Mouse (Mus musculus): ENCODE data around the gene Gm20503. TPM values are rescaled to one million over a fixed set of nuclear protein-coding genes. Genes with fewer than 3 reads are reported as not detected.

Gm20503 gene
- total RNA-seq (2021), result 1 to 10 TPM; 4.8 to 7.4 TPM

DNA sequence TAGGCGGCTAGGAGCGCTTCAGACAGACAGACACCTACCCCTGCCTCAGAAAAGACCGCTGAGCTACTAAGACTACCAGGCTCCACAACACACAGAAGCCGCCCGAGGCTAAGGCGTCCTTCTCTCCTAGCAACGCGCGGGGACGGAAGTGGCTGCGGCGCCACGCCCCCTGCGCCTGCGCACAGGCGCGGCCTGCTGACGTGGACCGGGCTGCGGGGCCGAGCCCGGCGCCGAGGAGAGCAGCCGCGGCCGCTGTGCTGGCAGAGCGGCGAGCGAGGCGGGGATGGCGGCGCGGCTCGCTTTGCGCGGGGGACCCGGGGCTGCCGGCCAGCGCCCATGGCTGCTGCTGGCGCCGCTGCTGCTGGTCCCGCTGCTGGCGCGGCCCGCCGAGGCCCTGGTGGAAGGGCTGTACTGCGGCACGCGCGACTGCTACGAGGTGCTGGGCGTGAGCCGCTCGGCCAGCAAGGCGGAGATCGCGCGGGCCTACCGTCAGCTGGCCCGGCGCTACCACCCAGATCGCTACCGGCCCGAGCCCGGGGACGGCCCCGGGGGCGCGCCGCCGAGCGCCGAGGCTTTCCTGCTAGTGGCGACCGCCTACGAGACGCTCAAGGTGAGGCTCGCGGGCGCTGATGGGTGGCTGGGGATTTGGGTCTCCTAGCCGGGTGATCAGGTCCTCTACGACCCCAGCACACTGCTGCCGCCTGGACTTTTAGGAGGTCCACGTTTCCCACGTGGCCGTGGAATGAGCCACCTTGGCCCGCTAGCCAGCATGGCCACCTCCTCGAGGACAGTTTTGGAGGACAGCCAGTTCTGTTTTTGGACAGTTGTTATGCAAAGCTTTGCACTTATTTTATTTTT lies at the start of gene Gm20503:
TSS of gene Gm20503 (plus strand) at position 263 of the 858 bp plus-strand sequence.
- intact Hi-C loops (cut with DNase I), result no loop called here
- DNase-seq (ENCODE audit: low spot score), result peak; percentile 87

DNA sequence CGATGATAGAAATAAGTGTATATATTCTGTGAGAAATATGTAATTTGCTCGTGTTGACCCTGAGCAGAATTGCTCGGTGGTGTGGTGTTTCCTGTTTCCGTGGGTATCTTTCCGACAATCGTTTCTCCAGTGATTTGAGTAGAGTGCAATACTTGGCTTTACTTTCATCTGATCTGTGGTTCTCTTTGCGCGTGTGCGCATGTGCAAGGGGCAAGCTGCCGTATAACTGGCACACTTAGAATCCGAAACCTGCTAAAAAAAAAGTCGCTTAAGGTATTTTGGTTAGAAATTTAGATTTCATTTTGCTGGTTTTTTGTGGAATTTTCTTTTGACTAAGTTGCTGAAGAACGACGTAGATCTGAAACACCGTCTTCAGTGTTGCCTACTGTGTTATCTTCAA lies 41.3 kb upstream of the Gm20503 start:
- no peak for DNase-seq (ENCODE audit: low spot score)
- intact Hi-C loops (cut with DNase I), result no loop called here

DNA sequence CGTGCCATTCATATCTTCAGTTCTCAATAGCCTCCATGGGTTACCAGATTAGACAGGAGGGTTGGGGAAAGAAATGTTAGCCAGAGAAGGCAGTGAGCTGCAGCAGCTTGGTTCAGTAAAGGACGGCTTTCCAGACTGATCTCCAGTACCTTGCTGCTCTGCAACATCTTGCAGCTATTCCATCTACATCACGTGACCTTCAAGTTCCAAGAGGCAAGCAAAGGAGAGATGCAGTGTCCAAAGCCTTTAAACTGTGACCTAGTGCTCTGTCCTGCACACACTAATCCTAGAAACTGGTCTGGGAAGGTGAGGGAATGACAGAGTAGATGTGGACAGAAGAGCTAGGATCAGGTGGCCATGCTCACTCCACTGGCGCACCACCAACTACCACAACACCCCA lies 39.7 kb upstream of the Gm20503 start:
- intact Hi-C loops (cut with DNase I), result no loop called here
- no peak for DNase-seq (ENCODE audit: low spot score)

DNA sequence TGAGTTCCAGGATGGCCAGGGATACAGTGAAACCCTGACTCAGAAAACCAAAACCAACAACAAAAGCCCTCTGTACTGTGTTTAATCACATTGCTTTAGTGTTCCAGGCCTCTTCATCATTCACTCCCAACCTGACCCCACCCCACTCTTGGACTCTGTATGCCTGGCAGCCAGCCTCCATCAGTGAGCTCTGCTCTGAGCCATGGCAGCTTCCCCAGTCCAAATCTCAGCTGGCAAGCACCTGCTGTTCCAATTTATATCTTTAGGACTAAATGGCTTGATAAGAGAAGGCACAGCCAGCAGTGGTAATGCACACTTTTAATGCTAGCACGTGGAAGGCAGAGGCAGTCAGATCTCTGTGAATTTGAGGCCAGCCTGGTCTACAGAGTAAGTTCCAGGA lies 37.9 kb upstream of the Gm20503 start:
- no peak for DNase-seq (ENCODE audit: low spot score)
- intact Hi-C loops (cut with DNase I), result no loop called here

DNA sequence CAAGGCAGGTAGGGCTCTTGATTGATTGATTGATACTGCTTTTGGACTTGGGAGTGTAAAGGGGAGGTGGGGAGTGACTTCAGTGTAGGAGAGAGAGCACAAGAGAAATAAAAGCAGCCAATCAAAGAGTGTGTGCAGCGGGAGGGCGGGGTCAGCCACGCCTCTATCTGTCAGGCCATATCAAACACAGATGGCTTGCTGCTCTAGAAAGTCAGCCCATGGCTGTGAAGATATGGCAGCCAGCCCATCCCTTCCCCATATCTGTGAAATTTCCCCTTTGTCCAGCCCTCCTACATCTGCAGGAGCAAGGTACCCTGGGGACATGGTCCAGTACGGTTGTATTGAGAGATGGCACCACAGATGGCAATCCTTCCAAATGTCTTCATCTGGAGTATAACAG lies 32.3 kb upstream of the Gm20503 start:
- intact Hi-C loops (cut with DNase I), result no loop called here
- no peak for DNase-seq (ENCODE audit: low spot score)

DNA sequence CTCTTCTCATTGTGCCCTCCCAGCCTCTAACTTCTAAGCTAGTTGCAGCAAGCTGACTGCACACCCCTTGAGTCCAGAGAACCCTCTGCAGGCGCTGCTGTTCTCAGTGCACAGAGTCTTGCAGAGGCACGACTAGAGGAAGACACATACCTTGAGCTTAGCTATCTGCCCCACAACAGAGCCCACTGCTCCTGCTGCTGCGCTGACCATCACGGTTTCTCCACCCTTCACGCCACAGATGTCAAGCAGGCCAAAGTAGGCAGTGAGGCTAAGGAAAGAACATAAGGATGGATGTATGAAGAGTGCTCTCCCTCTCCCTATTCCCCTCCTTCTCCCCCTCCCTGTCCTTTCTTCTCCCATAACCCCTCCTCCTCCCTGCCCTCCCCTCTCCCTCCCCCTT lies 27.3 kb upstream of the Gm20503 start:
- intact Hi-C loops (cut with DNase I), result no loop called here
- no peak for DNase-seq (ENCODE audit: low spot score)

DNA sequence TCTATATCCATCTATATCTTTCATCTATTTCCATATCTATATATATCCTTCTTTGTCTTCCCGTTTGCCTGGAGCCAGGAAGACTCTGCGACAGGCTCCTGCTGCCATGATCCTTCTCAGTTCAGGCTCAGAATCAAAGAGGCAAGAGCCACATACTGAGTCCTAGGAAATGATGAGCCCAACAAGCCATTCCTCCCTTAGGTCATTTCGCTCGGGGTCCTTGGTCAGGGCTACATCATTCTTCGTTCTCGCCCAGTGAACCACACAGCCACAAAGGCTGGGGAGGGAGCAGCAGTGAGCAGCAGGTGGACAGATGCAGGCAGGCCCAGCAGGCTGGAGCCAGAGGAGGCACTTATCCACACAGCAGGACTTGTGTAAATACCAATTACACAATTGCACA lies 21.6 kb upstream of the Gm20503 start:
- intact Hi-C loops (cut with DNase I), result no loop called here
- DNase-seq (ENCODE audit: low spot score), result no peak

DNA sequence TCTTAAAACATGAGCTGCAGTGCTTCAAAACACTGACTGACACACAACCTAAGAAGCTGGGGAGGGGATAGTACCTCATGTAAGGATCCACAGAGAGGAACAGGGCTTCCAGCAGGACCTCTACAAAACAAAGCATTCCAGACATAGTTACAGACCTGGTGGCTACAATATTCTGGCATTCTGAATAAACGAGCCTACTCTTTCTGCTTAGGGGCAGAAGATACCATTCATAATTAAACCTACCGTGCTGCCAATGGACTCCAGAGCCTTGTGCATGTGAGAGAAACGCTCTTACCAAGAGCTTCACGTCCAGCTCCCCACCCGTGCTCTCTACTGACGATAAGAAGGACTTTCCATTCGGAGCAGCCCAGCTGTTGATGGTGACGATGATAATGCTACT lies 20.2 kb upstream of the Gm20503 start:
- intact Hi-C loops (cut with DNase I), result no loop called here
- DNase-seq (ENCODE audit: low spot score), result no peak

DNA sequence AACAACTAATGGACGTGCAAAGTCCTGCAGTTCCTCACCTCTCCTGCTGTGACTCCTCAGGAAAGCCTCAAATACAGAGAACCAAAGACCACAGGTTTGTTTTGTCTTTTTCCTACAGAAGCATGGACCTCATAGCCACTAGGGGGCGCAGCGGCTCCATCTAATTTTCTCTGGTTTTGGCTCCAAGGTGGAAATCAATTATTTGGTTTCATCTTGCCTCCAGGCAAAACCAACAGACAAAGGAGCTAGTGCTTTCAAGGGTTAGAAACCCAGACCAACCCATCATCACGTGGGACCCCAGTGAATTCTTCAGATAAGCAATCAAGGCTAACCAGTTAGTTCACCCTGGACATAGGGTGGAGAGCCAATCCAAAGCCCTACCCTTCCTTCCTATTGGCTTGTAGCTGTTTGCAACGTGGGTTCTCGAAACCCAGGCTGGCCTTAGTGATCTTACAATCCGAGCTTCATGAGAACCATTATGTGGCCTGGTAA lies 17.8 kb upstream of the Gm20503 start:
- intact Hi-C loops (cut with DNase I), result loop anchor here (1.0 to 5.0 kb wide), 2 partner anchors 14 to 352 kb away; no protein-coding TSS in a partner anchor
- peak; percentile 32 for DNase-seq (ENCODE audit: low spot score)

DNA sequence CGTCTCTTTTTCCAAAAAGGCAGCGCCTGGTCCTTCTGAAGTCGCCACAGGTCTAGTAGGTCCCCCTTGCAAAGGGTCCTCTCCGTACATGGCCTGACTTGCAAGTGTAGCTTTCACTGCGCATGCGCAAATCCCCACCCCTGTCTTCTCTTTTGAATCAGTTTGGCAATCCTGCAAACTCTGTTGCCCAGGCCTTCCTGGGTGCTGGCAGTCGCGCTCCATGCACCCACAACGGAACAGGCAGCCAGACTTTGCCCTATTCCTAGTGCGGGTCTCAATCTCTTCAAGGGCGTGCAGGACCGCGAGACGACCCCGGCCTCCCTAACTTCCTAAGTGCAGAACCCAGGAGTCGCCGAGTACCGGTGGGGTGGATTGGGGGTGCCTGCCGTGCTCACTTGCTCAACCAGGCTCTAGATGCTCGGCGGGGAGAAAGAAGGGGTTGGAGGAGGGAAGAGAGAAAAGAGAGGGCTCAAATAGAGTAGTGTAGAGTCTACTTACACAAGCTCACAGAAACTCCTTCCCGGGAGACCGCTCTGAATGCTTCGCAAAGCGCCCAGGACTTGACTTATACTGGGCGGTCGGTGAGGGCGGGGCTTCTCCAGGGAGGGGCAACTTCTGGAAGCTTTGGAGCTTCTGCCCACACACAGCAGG lies 16.3 kb upstream of the Gm20503 start, which contains the start of gene Ptgr1:
TSS of gene Ptgr1 (minus strand) at position 580 of the 651 bp plus-strand sequence.
- peak; percentile 53 for DNase-seq (ENCODE audit: low spot score)
- intact Hi-C loops (cut with DNase I), result loop anchor here (5.0 kb wide), 1 partner anchor 351 kb away; no protein-coding TSS in a partner anchor

DNA sequence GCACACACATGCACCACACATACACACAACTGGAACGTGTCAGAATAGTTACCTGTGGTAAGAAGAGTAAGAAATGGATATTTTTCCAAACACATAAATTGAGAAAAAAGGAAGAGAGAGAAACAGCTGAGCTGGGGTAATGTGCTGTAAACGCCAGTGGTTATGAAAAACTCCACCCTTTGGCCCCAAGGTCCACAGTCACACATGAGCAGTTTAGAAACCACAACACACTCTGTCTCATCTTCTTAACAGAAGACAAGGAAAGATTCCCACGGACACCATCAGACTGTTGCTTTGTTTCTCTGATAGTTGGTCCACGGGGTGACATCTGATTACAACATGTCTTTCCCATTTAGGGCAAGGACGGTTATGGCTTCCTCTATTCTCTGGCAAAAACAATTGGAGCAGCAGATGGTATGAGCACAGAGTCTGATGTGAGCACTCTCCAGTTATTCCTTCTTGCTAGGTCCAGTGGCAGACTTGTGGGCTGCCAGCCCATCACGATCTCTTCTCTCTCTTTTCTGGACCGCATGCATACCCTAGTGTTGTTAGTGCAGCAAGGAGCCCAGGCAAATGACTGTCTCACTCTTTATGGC lies 13.6 kb upstream of the Gm20503 start:
- DNase-seq (ENCODE audit: low spot score), result no peak
- intact Hi-C loops (cut with DNase I), result loop anchor here (5.0 kb wide), 1 partner anchor 348 kb away; no protein-coding TSS in a partner anchor

DNA sequence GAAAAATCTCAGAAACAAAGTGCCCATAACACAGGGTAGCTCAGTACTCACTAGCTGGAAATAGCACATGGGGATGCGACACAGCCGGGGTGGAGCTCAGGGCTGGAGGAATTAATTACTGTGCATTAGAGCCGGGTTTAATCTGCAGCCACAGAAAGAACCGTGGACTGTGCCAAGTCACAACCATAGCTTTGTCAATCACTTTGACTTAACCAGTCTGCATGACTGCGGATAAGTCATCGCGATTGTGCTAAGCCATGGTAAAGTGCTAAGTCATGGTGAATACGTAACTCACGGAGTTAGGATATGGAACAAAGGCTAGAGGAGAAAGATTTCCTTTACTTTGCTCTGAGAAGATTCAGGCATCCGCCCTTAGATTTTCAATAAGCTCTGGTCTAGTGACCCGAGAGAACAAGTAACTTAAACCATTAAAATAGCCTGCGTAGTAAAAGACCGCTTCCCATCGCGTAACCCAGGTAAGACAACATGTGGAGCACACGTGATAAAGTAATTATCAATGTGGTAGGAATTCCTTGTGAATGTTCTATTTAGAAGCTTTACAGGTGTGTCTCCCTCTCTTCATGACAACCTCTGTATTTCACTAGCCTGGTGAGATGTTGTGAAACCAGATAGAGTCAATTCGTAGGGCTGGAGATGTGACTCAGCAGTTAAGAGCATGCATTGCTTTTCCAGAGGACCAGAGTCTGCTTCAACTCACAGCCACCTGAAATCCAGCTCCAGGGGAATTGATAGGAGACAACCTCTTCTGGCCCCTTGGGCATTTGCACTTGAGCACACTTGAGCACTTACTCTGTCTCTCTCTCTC lies 12.2 kb upstream of the Gm20503 start:
- DNase-seq (ENCODE audit: low spot score), result no peak
- intact Hi-C loops (cut with DNase I), result loop anchor here (10.0 kb wide), 1 partner anchor 726 kb away; no protein-coding TSS in a partner anchor

DNA sequence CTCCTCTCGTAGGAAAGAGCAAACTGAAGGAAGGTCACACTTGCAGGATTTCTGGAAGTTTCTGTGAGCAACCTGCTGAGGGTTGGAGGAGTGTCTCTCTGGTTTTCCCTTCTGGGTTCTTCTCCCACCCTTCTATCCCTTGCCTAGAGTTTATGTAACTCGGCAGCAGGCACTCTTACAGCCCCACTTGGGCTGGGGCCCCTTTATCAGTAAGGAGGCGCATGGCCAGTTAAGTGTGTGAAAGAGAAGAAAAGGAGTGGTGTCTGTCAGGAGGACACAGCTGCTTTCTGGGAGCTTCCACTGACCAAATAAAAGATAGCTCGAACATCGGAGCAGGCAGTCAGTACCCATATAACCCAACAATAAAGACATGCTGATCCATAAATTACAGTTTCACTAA lies 10.8 kb upstream of the Gm20503 start:
- intact Hi-C loops (cut with DNase I), result loop anchor here (10.0 kb wide), 1 partner anchor 727 kb away; no protein-coding TSS in a partner anchor
- no peak for DNase-seq (ENCODE audit: low spot score)

DNA sequence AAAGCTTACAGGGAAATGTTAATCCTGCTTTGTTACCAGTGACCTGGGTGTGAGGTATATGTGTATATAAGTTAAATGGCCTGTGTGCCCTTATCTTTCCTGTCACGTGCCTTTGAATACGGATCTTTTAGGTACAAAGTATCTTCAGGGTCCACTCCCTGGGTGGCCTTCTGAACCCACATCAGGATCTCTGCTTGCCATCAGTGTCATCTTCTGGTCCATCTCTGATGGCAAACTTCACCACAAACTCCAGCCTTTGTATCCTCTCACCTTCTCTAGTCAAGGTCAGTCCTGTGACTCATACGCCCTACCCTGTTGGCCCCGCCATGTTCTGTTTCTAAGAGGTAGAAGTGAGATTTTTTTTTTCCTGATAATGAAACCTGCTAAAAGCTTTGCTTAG lies 8.2 kb upstream of the Gm20503 start, which contains the start of gene Dnajc25:
TSS of gene Dnajc25 (plus strand) at position 301 of the 400 bp plus-strand sequence.
- DNase-seq (ENCODE audit: low spot score), result no peak
- intact Hi-C loops (cut with DNase I), result loop anchor here (10.0 kb wide), 1 partner anchor 730 kb away; no protein-coding TSS in a partner anchor

DNA sequence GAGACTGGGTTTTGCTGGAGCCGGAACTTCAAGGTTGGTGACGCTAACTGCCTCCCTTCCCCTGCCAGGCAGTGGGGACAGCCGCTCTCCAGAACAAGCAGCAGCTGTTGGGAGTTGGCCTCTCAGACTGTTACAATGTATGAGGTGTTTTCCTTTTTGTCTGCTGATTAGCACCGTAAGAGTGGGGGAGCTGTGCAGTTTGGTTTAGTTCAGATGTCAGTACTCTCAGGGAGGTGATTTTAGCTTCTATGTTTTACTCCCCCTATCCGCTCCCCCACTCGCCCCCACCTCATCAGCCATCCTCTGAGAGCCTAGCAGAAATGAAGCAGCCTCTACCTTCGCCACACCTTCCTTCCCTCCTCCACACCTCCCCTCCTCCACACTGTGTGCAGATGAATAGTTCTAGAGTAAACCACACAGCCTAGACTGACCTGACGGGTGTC lies 7.7 kb upstream of the Gm20503 start:
- intact Hi-C loops (cut with DNase I), result loop anchor here (10.0 kb wide), 1 partner anchor 730 kb away; no protein-coding TSS in a partner anchor
- DNase-seq (ENCODE audit: low spot score), result no peak

DNA sequence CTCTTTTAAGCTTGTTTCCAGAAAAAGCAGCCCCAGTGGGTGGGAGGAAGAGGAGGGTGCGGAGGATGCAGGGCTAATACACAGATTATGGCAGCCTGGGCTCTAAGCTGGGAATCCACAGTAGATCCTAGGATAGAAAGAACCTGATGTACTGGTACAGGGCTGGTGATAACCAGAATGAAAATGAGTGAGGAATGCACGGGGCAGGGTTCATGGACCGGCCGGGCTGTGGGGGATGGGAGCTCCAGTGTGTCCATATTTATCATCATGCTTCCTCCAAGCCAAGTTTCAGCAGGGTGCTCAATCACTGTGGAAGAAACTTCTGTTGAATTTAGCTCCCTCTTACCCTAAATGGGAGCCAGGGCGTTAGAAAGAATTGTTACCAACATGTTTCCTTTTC lies 5.9 kb upstream of the Gm20503 start:
- DNase-seq (ENCODE audit: low spot score), result no peak
- intact Hi-C loops (cut with DNase I), result loop anchor here (10.0 kb wide), 1 partner anchor 732 kb away; no protein-coding TSS in a partner anchor

DNA sequence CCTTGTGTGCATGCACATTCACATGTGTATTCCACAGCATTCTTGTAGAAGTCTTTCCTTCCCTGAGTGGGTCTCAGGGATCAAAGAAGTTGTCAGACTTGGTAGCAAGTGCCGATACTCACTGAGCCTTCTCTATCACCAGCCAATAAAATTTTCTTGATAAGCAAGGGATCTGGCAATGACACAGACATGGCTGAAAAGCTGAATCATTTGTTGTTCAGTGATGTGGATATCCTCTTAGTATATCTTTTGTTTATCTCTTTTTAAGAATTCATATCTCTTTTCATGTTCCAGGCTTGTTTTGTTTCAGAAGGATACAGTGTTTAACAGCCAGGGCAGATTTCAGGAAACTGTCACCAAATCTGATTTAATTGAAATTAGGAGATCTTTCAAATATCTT lies 4.3 kb upstream of the Gm20503 start:
- DNase-seq (ENCODE audit: low spot score), result no peak
- intact Hi-C loops (cut with DNase I), result loop anchor here (1.0 to 10.0 kb wide), 2 partner anchors 13 to 734 kb away; no protein-coding TSS in a partner anchor

DNA sequence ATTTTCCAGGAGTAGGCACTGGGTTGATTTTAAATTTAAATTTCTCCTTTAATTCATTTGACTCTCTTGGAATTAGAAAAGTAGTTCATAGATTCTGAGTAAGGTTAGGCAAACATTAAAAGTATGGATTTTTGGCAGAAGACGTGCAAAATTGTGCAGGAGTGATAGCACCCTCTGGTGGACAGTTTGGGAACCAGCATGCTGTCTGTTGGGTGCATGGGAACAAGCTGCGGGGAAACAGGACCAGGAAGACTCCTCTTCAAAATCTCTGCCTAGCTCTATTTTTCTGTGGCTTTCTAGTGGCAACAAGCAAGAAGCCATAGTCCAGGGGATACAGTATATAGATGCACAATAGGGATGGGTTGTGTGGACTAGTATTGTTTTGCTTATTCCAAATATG lies 3.3 kb upstream of the Gm20503 start:
- intact Hi-C loops (cut with DNase I), result loop anchor here (1.0 to 10.0 kb wide), 2 partner anchors 14 to 735 kb away; no protein-coding TSS in a partner anchor
- DNase-seq (ENCODE audit: low spot score), result peak; percentile 12

DNA sequence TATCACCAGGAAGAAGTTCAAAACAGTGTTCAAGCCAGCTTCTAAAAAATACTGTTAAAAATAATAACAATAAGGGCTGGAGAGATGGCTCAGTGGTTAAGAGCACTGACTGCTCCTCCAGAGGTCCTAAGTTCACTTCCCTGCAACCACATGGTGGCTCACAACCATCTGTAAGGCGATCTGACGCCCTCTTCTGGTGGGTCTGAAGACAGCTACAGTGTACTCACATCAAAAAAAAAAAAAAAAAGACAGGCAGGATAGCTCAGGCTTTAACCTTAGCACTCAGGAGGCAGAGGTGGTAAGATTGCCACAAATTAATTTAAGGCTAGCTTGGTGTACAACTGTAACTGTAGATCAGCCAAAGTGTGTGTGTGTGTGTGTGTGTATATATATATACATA lies 2.4 kb upstream of the Gm20503 start:
- intact Hi-C loops (cut with DNase I), result no loop called here
- DNase-seq (ENCODE audit: low spot score), result no peak

Measured in heart, postnatal 25 days (tissue).